Mouse (Mus musculus): ENCODE data around the gene Gm10750.
"Not testable (repeated sequence)": the region's sequence is repeated elsewhere in the genome, so short reads cannot be mapped to it uniquely, and the experiment has no call there.

Gm10750 gene

GRCm38 (mm10) chr2:149017137-149017536 lies at the start of gene Gm10750:
Gene Gm10750 (minus strand): TSS chr2:149017237.
- DNase-seq (ENCODE audit: low spot score): not testable (repeated sequence)

GRCm38 (mm10) chr2:149004826-149005225 lies 12.2 kb downstream of the Gm10750 start:
- DNase-seq (ENCODE audit: low spot score): no peak

- no peak for DNase-seq (ENCODE audit: low spot score)
These were observed 13.9 kb downstream of the Gm10750 start, which contains the start of gene Gm1330 for GRCm38 (mm10) chr2:149003151-149003550. Gene Gm1330 (minus strand): TSS chr2:149003251.

GRCm38 (mm10) chr2:148995133-148995532 lies 21.9 kb downstream of the Gm10750 start:
- no peak for DNase-seq (ENCODE audit: low spot score)

Data from testis, postnatal 10 days (tissue).